Mouse (Mus musculus) left cerebral cortex, postnatal 10 days (tissue): ENCODE measurements around the gene Rad54l. TPM values are rescaled to one million over a fixed set of nuclear protein-coding genes. Genes with fewer than 3 reads are reported as not detected.

Source experiments
- DNase-seq, 2 experiments: peaks; one replicate each; pipeline ENCODE4 v3.0.0; 2021 to 2022; ENCODE audit warnings: low spot score in 2 of 2, mixed read lengths in 1 of 2; ENCODE audit errors: extremely low spot score in 1 of 2
- intact Hi-C: fragments of 180-260 bp; cut with DNase I; formaldehyde crosslinking; loops from one replicate; pipeline ENCODE4 v1.15.1; 2025
- total RNA-seq, 2 experiments: library from RNA; stranded (reverse); gene quantifications; 2 replicates each; pipeline ENCODE4 v1.2.3; 2021

The Rad54l gene
- total RNA-seq, 2 experiments from 2014 or later: 1.1 to 1.3 TPM

DNA sequence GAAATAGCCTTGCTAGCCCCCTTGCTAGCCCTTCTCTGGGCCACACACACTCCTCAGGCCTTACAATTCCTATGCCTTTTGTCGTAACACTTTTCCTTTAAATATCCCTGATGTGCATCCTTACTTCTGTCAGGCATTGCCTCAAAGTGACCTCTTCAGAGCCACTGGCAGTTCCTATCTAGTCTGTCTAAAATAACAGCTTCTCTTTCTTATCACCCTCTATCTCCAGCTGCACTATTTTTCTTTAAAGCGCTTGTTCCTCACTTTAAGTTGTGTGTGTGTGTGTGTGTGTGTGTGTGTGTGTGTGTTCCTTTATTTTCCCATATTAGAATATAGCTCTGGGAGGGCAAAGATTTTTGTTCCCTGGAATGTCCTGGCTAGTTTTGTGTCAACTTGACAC, 76.9 kb downstream of the Rad54l start:
- DNase-seq: no peak
- intact Hi-C loops: no loop called here

Other genes with a start within 250 kb of the Rad54l start
- under 1 TPM; 0.16 to 0.64 TPM for gene Kncn, start 239.3 kb downstream of the Rad54l start, total RNA-seq
- under 1 TPM in 1 of 2 experiments, not detected in 1; 0.49 TPM for gene 6430628N08Rik, start 233.0 kb downstream of the Rad54l start, total RNA-seq
- under 1 TPM; 0.21 to 0.22 TPM for gene Dmbx1, start 183.8 kb downstream of the Rad54l start, total RNA-seq
- gene Faah, start 105.8 kb downstream of the Rad54l start, total RNA-seq: 10 to 100 TPM; 70.6 to 70.8 TPM
- 1 to 10 TPM; 6.8 to 7.3 TPM for gene Nsun4, start 69.8 kb downstream of the Rad54l start, total RNA-seq
- 100 to 1,000 TPM; 411 to 421 TPM for gene Uqcrh, start 48.6 kb downstream of the Rad54l start, total RNA-seq
- 10 to 100 TPM; 52.3 to 54.0 TPM for gene Lrrc41, start 48.4 kb downstream of the Rad54l start, total RNA-seq
- gene Pomgnt1, start 150 bp upstream of the Rad54l start, total RNA-seq: 10 to 100 TPM; 79.3 to 82.9 TPM
- 10 to 100 TPM; 26.8 to 31.2 TPM for gene Lurap1, start 27.6 kb upstream of the Rad54l start, total RNA-seq
- under 1 TPM; 0.60 to 0.73 TPM for gene Tspan1, start 43.9 kb upstream of the Rad54l start, total RNA-seq
- gene 1700042G07Rik, start 49.7 kb upstream of the Rad54l start, total RNA-seq: not detected
- gene Gm49337, start 49.7 kb upstream of the Rad54l start, total RNA-seq: not detected
- gene Pik3r3, start 97.9 kb upstream of the Rad54l start, total RNA-seq: 10 to 100 TPM; 39.4 to 41.5 TPM